28 mouse cellular contexts compared by ENCODE assay signal in genomic region chr6:118678031-118678430, GRCm38 (mm10).
DNase-seq lines count a peak whose midpoint lies in the region; ATAC-seq and TF ChIP-seq lines count a peak whose summit lies in the region.
"Had no signal": no experiment of that assay in that cellular context is flagged by ENCODE, and none has a peak within 500 bp of the region (broad histone marks: within the 10 kb centered on the region; RNA-seq: fewer than 3 reads in every experiment).

No protein-coding gene starts in this region.

- DNase-seq in frontal cortex, postnatal 10 days (ENCODE audit: low spot score in 2 of 2), result no peak
- DNase-seq in left cerebral cortex, adult 2 months (ENCODE audit: extremely low spot score in 1 of 2, low spot score in 2 of 2), result peak in 1 of 2 experiments; percentile 24
- DNase-seq in left cerebral cortex, adult 11 months (ENCODE audit: low spot score), result no peak
- peak; percentile 76 for DNase-seq in brain, adult 2 months (ENCODE audit: low read depth, low spot score)
- DNase-seq: adrenal gland, adult 8-10 months; cerebellum, adult 9-10 months; cerebellum, postnatal 36 days; embryo, embryonic 11 days; gastrocnemius, postnatal 25 days; heart, adult 11 months; heart, postnatal 4 days; kidney, adult 11 months; kidney, postnatal 14 days; lung, embryonic 14.5 days; lung, postnatal 14 days; midbrain, embryonic 14.5 days; retina, postnatal 1 day; thymus, postnatal 14 days had no signal

- no peak for TF ChIP-seq CTCF in left cerebral cortex, adult 2 months (IDR thresholded peaks at IDR 0.05)
- TF ChIP-seq CTCF in olfactory bulb, adult 2 months (IDR thresholded peaks at IDR 0.05; ENCODE audit: insufficient read depth, low read depth, low read length), result no peak

- 0 out of 2 replicates have a peak overlapping the region, but pooled peaks have one; percentile 15 for H3K27ac ChIP-seq in left cerebral cortex, adult 2 months
- peak overlapping the region; percentile 88 for H3K27ac ChIP-seq in olfactory bulb, adult 2 months (ENCODE audit: insufficient read depth, low read depth, low read length)
- H3K27ac ChIP-seq: embryonic facial prominence, embryonic 12.5 days; hindbrain, embryonic 15.5 days; limb, embryonic 12.5 days; liver, embryonic 15.5 days; stomach, embryonic 15.5 days had no signal

- no peak overlapping the region for H3K4me3 ChIP-seq in left cerebral cortex, adult 2 months
- no peak overlapping the region for H3K4me3 ChIP-seq in olfactory bulb, adult 2 months (ENCODE audit: insufficient read depth, low read depth, low read length)
- H3K4me3 ChIP-seq: embryonic facial prominence, embryonic 12.5 days; hindbrain, embryonic 15.5 days; limb, embryonic 12.5 days; liver, embryonic 15.5 days; stomach, embryonic 15.5 days had no signal

- no peak for TF ChIP-seq POLR2A in olfactory bulb, adult 2 months (IDR thresholded peaks at IDR 0.05; ENCODE audit: insufficient read depth, low read depth, low read length)

- intact Hi-C loops in left cerebral cortex, adult 2 months (cut with DNase I), result no loop called here

- peak; percentile 74 for ATAC-seq in frontal cortex, adult (ENCODE audit: low TSS enrichment)
- ATAC-seq in activated CD4-positive, CD25-positive, alpha-beta regulatory T cell, adult 4 months, result no peak
- ATAC-seq: forebrain, embryonic 14.5 days; inflammation-experienced regulatory T-cells, adult 6 months had no signal

- H3K4me1 ChIP-seq in olfactory bulb, adult 2 months (ENCODE audit: control insufficient read depth, insufficient read depth, low read length), result peaks cover 31% of the 10 kb centered on the region
- H3K4me1 ChIP-seq: embryonic facial prominence, embryonic 12.5 days; hindbrain, embryonic 15.5 days; limb, embryonic 12.5 days; liver, embryonic 15.5 days; stomach, embryonic 15.5 days had no signal

- 61% methylated on average over 10 of the region's 10 CpGs for WGBS in olfactory bulb, adult 2 months
